Mouse (Mus musculus) megakaryocyte, embryonic 14.5 days (primary cell): ENCODE measurements around the gene Caskin2.

ENCODE experiments used
- FLI1 ChIP-seq: IDR thresholded peaks from 2 replicates; pipeline ENCODE4 v1.6.1; 2012; ENCODE audit warnings: low read length, inconsistent platforms, mixed read lengths
- GATA1 ChIP-seq: IDR thresholded peaks from 3 replicates; pipeline ENCODE4 v1.6.1; 2012; ENCODE audit warnings: mixed read lengths, low read length, inconsistent platforms, borderline replicate concordance

DNA sequence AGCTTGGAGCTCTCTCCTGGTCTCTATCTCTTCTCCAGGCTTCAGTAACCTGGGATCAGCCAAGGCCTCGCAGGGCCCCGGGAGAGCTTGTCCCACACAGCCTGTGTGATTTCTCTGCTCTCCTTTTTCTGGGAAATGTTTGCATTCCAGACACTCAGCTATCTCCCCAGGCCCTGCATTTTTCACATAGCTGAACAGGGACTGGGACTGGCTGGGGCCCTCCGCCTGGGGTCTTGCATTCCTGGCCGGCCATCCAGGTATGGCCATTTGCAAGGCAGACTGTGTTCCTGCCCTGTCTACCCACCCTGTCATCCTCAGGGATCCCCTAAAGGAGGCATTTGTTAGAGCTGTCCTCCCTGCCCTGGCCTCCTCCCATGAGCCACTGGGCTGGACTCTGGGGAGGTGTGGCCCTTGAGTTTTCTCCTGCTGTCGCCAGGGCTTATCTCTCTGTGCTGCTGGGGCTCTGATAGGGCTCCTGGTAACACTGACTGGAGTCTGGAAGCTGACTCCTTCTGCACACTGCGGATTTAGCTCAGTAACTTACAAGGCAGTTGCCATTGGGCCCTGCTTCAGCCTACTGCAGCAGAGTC, 28.6 kb upstream of the Caskin2 start:
- no peak for TF ChIP-seq FLI1
- TF ChIP-seq GATA1 = no peak
